15 mouse cellular contexts compared by ENCODE assay signal in genomic region chr2:170169062-170169461, GRCm38 (mm10). TPM values are rescaled to one million over a fixed set of nuclear protein-coding genes. Genes with fewer than 3 reads are reported as not detected.
A peak's percentile ranks its signal among the peaks of the same experiment; 100 is the strongest.
DNase-seq lines count a peak whose midpoint lies in the region; ATAC-seq and TF ChIP-seq lines count a peak whose summit lies in the region.
"Had no signal": no experiment of that assay in that cellular context is flagged by ENCODE, and none has a peak within 500 bp of the region (broad histone marks: within the 10 kb centered on the region; RNA-seq: fewer than 3 reads in every experiment).

No protein-coding gene starts in this region.

- DNase-seq in kidney, adult 9 months: no peak
- DNase-seq in CD4-positive helper T cell, adult 2 months (ENCODE audit: low read depth, low spot score): peak; percentile 65
- no peak for DNase-seq in embryonic facial prominence, embryonic 10.5 days (ENCODE audit: low spot score)
- DNase-seq in urinary bladder, postnatal 36 days (ENCODE audit: low spot score in 2 of 2): no peak
- no peak for DNase-seq in frontal cortex, postnatal 25 days (ENCODE audit: low spot score in 2 of 2)
- DNase-seq: embryo, embryonic 11 days; kidney, postnatal 25 days; lung, adult 2 months; thymus, adult 2 months had no signal

- TF ChIP-seq POLR2A in bone marrow, adult 2 months (IDR thresholded peaks at IDR 0.05; ENCODE audit: borderline replicate concordance, control insufficient read depth, low read depth, low read length): no peak

- H3K4me1 ChIP-seq in kidney, embryonic 16.5 days (ENCODE audit: insufficient read depth, low read length): peaks cover 7% of the 10 kb centered on the region; the same call in 1 of the 2 replicates
- peaks cover 10% of the 10 kb centered on the region for H3K4me1 ChIP-seq in bone marrow, adult 2 months (ENCODE audit: control insufficient read depth, insufficient read depth, low read length)
- H3K4me1 ChIP-seq in embryonic facial prominence, embryonic 10.5 days: peaks cover 6% of the 10 kb centered on the region

- H3K9me3 ChIP-seq in kidney, embryonic 16.5 days (ENCODE audit: low read length): no peaks in the 10 kb centered on the region
- H3K9me3 ChIP-seq in embryonic facial prominence, embryonic 10.5 days: no peaks in the 10 kb centered on the region
- H3K9me3 ChIP-seq: G1E had no signal

- no peak for ATAC-seq in kidney, embryonic 16.5 days (ENCODE audit: low FRiP score, low TSS enrichment)
- ATAC-seq: hindbrain, postnatal 0 days had no signal

- TF ChIP-seq CTCF in bone marrow, adult 2 months (IDR thresholded peaks at IDR 0.05; ENCODE audit: control insufficient read depth, insufficient read depth, low read length): no peak

- H3K4me2 ChIP-seq in kidney, embryonic 16.5 days (replicated peaks; ENCODE audit: low read depth, low read length): no peak overlapping the region

- no peaks in the 10 kb centered on the region for H3K27me3 ChIP-seq in kidney, embryonic 16.5 days (ENCODE audit: insufficient read depth, low read length)
- H3K27me3 ChIP-seq in embryonic facial prominence, embryonic 10.5 days (replicated peaks; ENCODE audit: low read depth, poor library complexity, severe bottlenecking): no peaks in the 10 kb centered on the region

- H3K79me2 ChIP-seq in macrophage (ENCODE audit: inconsistent target): no peaks in the 10 kb centered on the region

- 0 out of 2 replicates have a peak overlapping the region, but pooled peaks have one; percentile 7 for H3K27ac ChIP-seq in kidney, embryonic 16.5 days (ENCODE audit: low read length)
- peak overlapping the region; percentile 91 for H3K27ac ChIP-seq in bone marrow, adult 2 months (ENCODE audit: control insufficient read depth, insufficient read depth, low read depth, low read length, poor library complexity)
- peak overlapping the region; percentile 88 for H3K27ac ChIP-seq in macrophage
- H3K27ac ChIP-seq in embryonic facial prominence, embryonic 10.5 days (replicated peaks): no peak overlapping the region
- H3K27ac ChIP-seq: hindbrain, postnatal 0 days; left cerebral cortex, adult 2 months had no signal

- H3K9ac ChIP-seq in kidney, embryonic 16.5 days (replicated peaks; ENCODE audit: low read length): no peak overlapping the region

- no peak overlapping the region for H3K4me3 ChIP-seq in kidney, embryonic 16.5 days (ENCODE audit: low read length)
- no peak overlapping the region for H3K4me3 ChIP-seq in bone marrow, adult 2 months (replicated peaks; ENCODE audit: control insufficient read depth, low read depth, low read length)
- H3K4me3 ChIP-seq in macrophage (ENCODE audit: inconsistent target): no peak overlapping the region
- H3K4me3 ChIP-seq in embryonic facial prominence, embryonic 10.5 days: no peak overlapping the region
- H3K4me3 ChIP-seq: left cerebral cortex, adult 2 months had no signal

- no peaks in the 10 kb centered on the region for H3K36me3 ChIP-seq in kidney, embryonic 16.5 days (ENCODE audit: insufficient read depth, low read length)
- H3K36me3 ChIP-seq in macrophage (ENCODE audit: inconsistent target): no peaks in the 10 kb centered on the region
- no peaks in the 10 kb centered on the region for H3K36me3 ChIP-seq in embryonic facial prominence, embryonic 10.5 days (replicated peaks)
- H3K36me3 ChIP-seq: G1E had no signal

RNA-seq across cellular contexts. Expression of gene Zfp217, which starts 21.2 kb away (rescaled TPM):
- polyA plus RNA-seq in kidney, embryonic 16.5 days (2015; fragmentation: Nextera tagmentation; extraction: Ambion mirVana): 4.4 and 5.1 TPM in 2 replicates
- polyA plus RNA-seq in bone marrow, adult 2 months (2011; ENCODE audit: insufficient read depth, insufficient read length, low replicate concordance, missing spikeins): 10.1 and 23.7 TPM in 2 replicates
- total RNA-seq in macrophage (2018; cell fraction: chromatin; rRNA removed): 10 to 100 TPM; 28.8 to 85.5 (median 55.0) TPM
- total RNA-seq in macrophage (2018; cell fraction: cytosol; rRNA removed): 10 to 100 TPM in 25 of 26 experiments, 1 to 10 TPM in 1; 8.5 to 44.7 (median 31.6) TPM
- total RNA-seq in macrophage (2018; cell fraction: nucleus; rRNA removed): 100 to 1,000 TPM in 1 of 26 experiments, 10 to 100 TPM in 25; 26.3 to 107 (median 56.6) TPM
- polyA plus RNA-seq in macrophage (2018): 14.1 to 29.4 TPM (median 16.9 TPM) in 3 replicates
- polyA plus RNA-seq in embryonic facial prominence, embryonic 10.5 days (2016; fragmentation: Nextera tagmentation; extraction: Ambion mirVana): 3.9 and 4.2 TPM in 2 replicates
